Mouse (Mus musculus): ENCODE measurements around the gene Col28a1.
A peak's percentile ranks its signal among the peaks of the same experiment; 100 is the strongest.

Gene Col28a1

GRCm38 (mm10) chr6:8192517-8192916, at the start of gene Col28a1:
Gene Col28a1, minus strand, starts transcription at chr6:8192617.
- DNase-seq (ENCODE audit: low spot score): no peak

- no peak for DNase-seq (ENCODE audit: low spot score)
Observed at GRCm38 (mm10) chr6:8228596-8228995, 36.2 kb upstream of the Col28a1 start.

- DNase-seq (ENCODE audit: low spot score): no peak
Observed at GRCm38 (mm10) chr6:8227035-8227434, 34.6 kb upstream of the Col28a1 start.

GRCm38 (mm10) chr6:8210661-8211060, 18.2 kb upstream of the Col28a1 start:
- DNase-seq (ENCODE audit: low spot score): no peak

- DNase-seq (ENCODE audit: low spot score): no peak
Observed at GRCm38 (mm10) chr6:8209866-8210186, 17.4 kb upstream of the Col28a1 start.

- DNase-seq (ENCODE audit: low spot score): peak; percentile 90
Observed at GRCm38 (mm10) chr6:8209047-8209865, 16.8 kb upstream of the Col28a1 start, which contains the start of gene Mios. Gene Mios, plus strand, starts transcription at chr6:8209222.

- DNase-seq (ENCODE audit: low spot score): no peak
Observed at GRCm38 (mm10) chr6:8189917-8190316, 2.5 kb downstream of the Col28a1 start.

GRCm38 (mm10) chr6:8188599-8189233, 3.7 kb downstream of the Col28a1 start:
- peak; percentile 78 for DNase-seq (ENCODE audit: low spot score)

- no peak for DNase-seq (ENCODE audit: low spot score)
Observed at GRCm38 (mm10) chr6:8178397-8178941, 13.9 kb downstream of the Col28a1 start.

- DNase-seq (ENCODE audit: low spot score): no peak
Observed at GRCm38 (mm10) chr6:8176116-8176515, 16.3 kb downstream of the Col28a1 start.

GRCm38 (mm10) chr6:8175346-8175745, 17.1 kb downstream of the Col28a1 start:
- no peak for DNase-seq (ENCODE audit: low spot score)

GRCm38 (mm10) chr6:8174062-8174461, 18.4 kb downstream of the Col28a1 start:
- no peak for DNase-seq (ENCODE audit: low spot score)

- DNase-seq (ENCODE audit: low spot score): no peak
Observed at GRCm38 (mm10) chr6:8172101-8172500, 20.3 kb downstream of the Col28a1 start.

GRCm38 (mm10) chr6:8164741-8165140, 27.7 kb downstream of the Col28a1 start:
- DNase-seq (ENCODE audit: low spot score): no peak

GRCm38 (mm10) chr6:8160001-8160400, 32.4 kb downstream of the Col28a1 start:
- no peak for DNase-seq (ENCODE audit: low spot score)

GRCm38 (mm10) chr6:8157121-8157520, 35.3 kb downstream of the Col28a1 start:
- DNase-seq (ENCODE audit: low spot score): no peak

GRCm38 (mm10) chr6:8152551-8153361, 39.7 kb downstream of the Col28a1 start:
- DNase-seq (ENCODE audit: low spot score): no peak

- no peak for DNase-seq (ENCODE audit: low spot score)
Observed at GRCm38 (mm10) chr6:8148916-8149315, 43.5 kb downstream of the Col28a1 start.

- DNase-seq (ENCODE audit: low spot score): peak; percentile 68
Observed at GRCm38 (mm10) chr6:8141881-8142280, 50.5 kb downstream of the Col28a1 start.

GRCm38 (mm10) chr6:8130149-8130548, 62.3 kb downstream of the Col28a1 start:
- no peak for DNase-seq (ENCODE audit: low spot score)

- no peak for DNase-seq (ENCODE audit: low spot score)
Observed at GRCm38 (mm10) chr6:8128164-8128563, 64.3 kb downstream of the Col28a1 start.

- no peak for DNase-seq (ENCODE audit: low spot score)
Observed at GRCm38 (mm10) chr6:8126545-8126944, 65.9 kb downstream of the Col28a1 start.

All from adipocyte (in vitro differentiated cells).